Mouse (Mus musculus): Measurements from ENCODE around the gene Ccdc153.

DNA sequence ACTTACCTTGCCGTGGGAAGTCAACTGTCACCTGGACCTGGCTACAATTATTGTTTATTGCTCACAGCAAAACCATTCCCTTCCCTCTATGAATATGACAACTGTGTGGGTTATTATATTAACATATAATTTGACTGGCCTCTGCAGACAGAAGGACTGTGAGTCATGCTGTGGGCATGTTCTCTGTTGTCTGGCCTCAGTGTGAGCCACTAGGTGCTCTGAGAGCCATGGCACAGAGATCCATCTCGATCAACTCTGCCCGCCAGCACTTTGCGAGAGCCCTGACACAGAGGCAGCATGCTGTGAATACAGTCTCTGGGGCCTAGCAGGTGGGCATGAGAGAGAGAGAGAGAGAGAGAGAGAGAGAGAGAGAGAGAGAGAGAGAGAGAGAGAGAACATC, 29.5 kb downstream of the Ccdc153 start:
- TF ChIP-seq CTCF (conservative IDR thresholded peaks at IDR 0.05; ENCODE audit: low read length): no peak
- TF ChIP-seq POU5F1 (IDR thresholded peaks at IDR 0.05; ENCODE audit: borderline replicate concordance, low read length): no peak
- no peak for TF ChIP-seq NANOG (IDR thresholded peaks at IDR 0.05; ENCODE audit: borderline replicate concordance, low read length)
